Mouse (Mus musculus) ovary, adult 10 weeks (tissue): Measurements from ENCODE around the gene Krtap4-8. TPM values are rescaled to one million over a fixed set of nuclear protein-coding genes. Genes with fewer than 3 reads are reported as not detected.

ENCODE experiments used
- polyA plus RNA-seq: library from polyadenylated mRNA; stranded (reverse); fragments of 350-450 nt; fragmentation: Illumina TruSeq; extraction: RNeasy Lipid Tissue Mini Kit (QIAGEN cat#74804); gene quantifications from one replicate; pipeline ENCODE4 v1.2.3, GENCODE M21; 2014

Krtap4-8 gene
- polyA plus RNA-seq = not detected

GRCm38 (mm10) chr11:99780604-99781003, at the start of gene Krtap4-8:
Gene Krtap4-8, minus strand, starts transcription at chr11:99780704.

GRCm38 (mm10) chr11:99815566-99815965, 35.1 kb upstream of the Krtap4-8 start, which contains the start of gene Gm11564:
Gene Gm11564, minus strand, starts transcription at chr11:99815666.

GRCm38 (mm10) chr11:99809792-99810191, 29.3 kb upstream of the Krtap4-8 start, which contains the start of gene Krtap4-13:
Gene Krtap4-13, minus strand, starts transcription at chr11:99809892.

GRCm38 (mm10) chr11:99804346-99804745, 23.8 kb upstream of the Krtap4-8 start, which contains the start of gene Gm11554:
Gene Gm11554, minus strand, starts transcription at chr11:99804446.

GRCm38 (mm10) chr11:99798832-99799231, 18.3 kb upstream of the Krtap4-8 start, which contains the start of gene Gm11569:
Gene Gm11569, minus strand, starts transcription at chr11:99798932.

GRCm38 (mm10) chr11:99793367-99793766, 12.9 kb upstream of the Krtap4-8 start, which contains the start of gene Gm11596:
Gene Gm11596, minus strand, starts transcription at chr11:99793467.

GRCm38 (mm10) chr11:99784900-99785299, 4.4 kb upstream of the Krtap4-8 start, which contains the start of gene Krtap4-9:
Gene Krtap4-9, plus strand, starts transcription at chr11:99785200.

GRCm38 (mm10) chr11:99772813-99773212, 7.7 kb downstream of the Krtap4-8 start, which contains the start of gene Gm11595:
Gene Gm11595, minus strand, starts transcription at chr11:99772913.

GRCm38 (mm10) chr11:99734190-99734589, 46.3 kb downstream of the Krtap4-8 start, which contains the start of gene Gm14180:
Gene Gm14180, minus strand, starts transcription at chr11:99734290.

Other genes with a start within 250 kb of the Krtap4-8 start
- not detected for gene Krt40, start 237.5 kb downstream of the Krtap4-8 start, polyA plus RNA-seq
- gene Krtap3-3, start 229.8 kb downstream of the Krtap4-8 start, polyA plus RNA-seq = not detected
- gene Krtap3-2, start 223.9 kb downstream of the Krtap4-8 start, polyA plus RNA-seq = not detected
- not detected for gene Gm11939, start 221.2 kb downstream of the Krtap4-8 start, polyA plus RNA-seq
- not detected for gene Krtap3-1, start 214.1 kb downstream of the Krtap4-8 start, polyA plus RNA-seq
- gene Krtap1-5, start 199.7 kb downstream of the Krtap4-8 start, polyA plus RNA-seq = not detected
- gene Krtap1-4, start 197.1 kb downstream of the Krtap4-8 start, polyA plus RNA-seq = not detected
- not detected for gene Krtap1-3, start 189.4 kb downstream of the Krtap4-8 start, polyA plus RNA-seq
- gene Krtap9-3, start 182.6 kb downstream of the Krtap4-8 start, polyA plus RNA-seq = not detected
- not detected for gene Gm11938, start 177.4 kb downstream of the Krtap4-8 start, polyA plus RNA-seq
- gene Gm11937, start 170.5 kb downstream of the Krtap4-8 start, polyA plus RNA-seq = not detected
- gene Krtap2-4, start 165.9 kb downstream of the Krtap4-8 start, polyA plus RNA-seq = not detected
- gene Gm11562, start 160.3 kb downstream of the Krtap4-8 start, polyA plus RNA-seq = not detected
- not detected for gene Krtap4-1, start 152.5 kb downstream of the Krtap4-8 start, polyA plus RNA-seq
- not detected for gene Krtap4-2, start 145.6 kb downstream of the Krtap4-8 start, polyA plus RNA-seq
- gene Krtap4-7, start 136.6 kb downstream of the Krtap4-8 start, polyA plus RNA-seq = not detected
- gene Gm11555, start 130.5 kb downstream of the Krtap4-8 start, polyA plus RNA-seq = not detected
- gene Gm11563, start 121.7 kb downstream of the Krtap4-8 start, polyA plus RNA-seq = not detected
- gene Krtap4-6, start 114.7 kb downstream of the Krtap4-8 start, polyA plus RNA-seq = not detected
- gene Gm14190, start 90.0 kb downstream of the Krtap4-8 start, polyA plus RNA-seq = not detected
- gene Gm14180, start 46.4 kb downstream of the Krtap4-8 start, polyA plus RNA-seq = not detected
- gene Gm11595, start 7.8 kb downstream of the Krtap4-8 start, polyA plus RNA-seq = not detected
- not detected for gene Krtap4-9, start 4.5 kb upstream of the Krtap4-8 start, polyA plus RNA-seq
- gene Gm11596, start 12.8 kb upstream of the Krtap4-8 start, polyA plus RNA-seq = not detected
- gene Gm11569, start 18.2 kb upstream of the Krtap4-8 start, polyA plus RNA-seq = not detected
- not detected for gene Gm11554, start 23.7 kb upstream of the Krtap4-8 start, polyA plus RNA-seq
- gene Krtap4-13, start 29.2 kb upstream of the Krtap4-8 start, polyA plus RNA-seq = not detected
- not detected for gene Gm11564, start 35.0 kb upstream of the Krtap4-8 start, polyA plus RNA-seq
- gene 2300003K06Rik, start 57.4 kb upstream of the Krtap4-8 start, polyA plus RNA-seq = not detected
- gene Krtap4-16, start 70.9 kb upstream of the Krtap4-8 start, polyA plus RNA-seq = not detected
- not detected for gene Gm11568, start 77.2 kb upstream of the Krtap4-8 start, polyA plus RNA-seq
- gene Gm11559, start 83.8 kb upstream of the Krtap4-8 start, polyA plus RNA-seq = not detected
- gene Krtap9-1, start 92.7 kb upstream of the Krtap4-8 start, polyA plus RNA-seq = not detected
- gene Gm11567, start 98.5 kb upstream of the Krtap4-8 start, polyA plus RNA-seq = not detected
- not detected for gene Krtap31-1, start 127.2 kb upstream of the Krtap4-8 start, polyA plus RNA-seq
- gene Gm11565, start 134.0 kb upstream of the Krtap4-8 start, polyA plus RNA-seq = not detected
- gene Krtap31-2, start 155.6 kb upstream of the Krtap4-8 start, polyA plus RNA-seq = not detected
- not detected for gene Krtap9-5, start 167.8 kb upstream of the Krtap4-8 start, polyA plus RNA-seq
- gene Krtap29-1, start 198.3 kb upstream of the Krtap4-8 start, polyA plus RNA-seq = not detected
- not detected for gene Krtap16-1, start 205.9 kb upstream of the Krtap4-8 start, polyA plus RNA-seq
- gene Krtap17-1, start 213.3 kb upstream of the Krtap4-8 start, polyA plus RNA-seq = not detected
- not detected for gene Krt33a, start 235.5 kb upstream of the Krtap4-8 start, polyA plus RNA-seq
- gene Krt33b, start 249.2 kb upstream of the Krtap4-8 start, polyA plus RNA-seq = not detected